Mouse (Mus musculus) MEL (cell line): ENCODE data around the gene Lyplal1. TPM values are rescaled to one million over a fixed set of nuclear protein-coding genes. Genes with fewer than 3 reads are reported as not detected.

Source experiments
- DNase-seq: peaks from one replicate; pipeline ENCODE4 v3.0.0; 2011; ENCODE audit warnings: low read depth, low spot score
- H3K27ac ChIP-seq: 2 replicates; pipeline ENCODE4 v1.5.1; 2012; ENCODE audit warnings: low read depth, mild to moderate bottlenecking, control low read depth, low read length, moderate library complexity; ENCODE audit not compliant: control insufficient read depth
- H3K27me3 ChIP-seq, 2 experiments: fragments of 150-350 bp in 1 of 2; sonication (generic) in 1 of 2; 2 replicates each; pipeline ENCODE4 v1.6.1; 2012; ENCODE audit warnings: low read length in 2 of 2, mild to moderate bottlenecking in 2 of 2, improper control_type of control experiment in 1 of 2, moderate library complexity in 1 of 2; ENCODE audit not compliant: insufficient read depth in 2 of 2, control insufficient read depth in 1 of 2
- H3K36me3 ChIP-seq, 2 experiments: 2 replicates each; pipeline ENCODE4 v1.6.1; 2012 to 2014; ENCODE audit warnings: low read length in 2 of 2, improper control_type of control experiment in 1 of 2, inconsistent platforms in 1 of 2, mild to moderate bottlenecking in 1 of 2; ENCODE audit not compliant: insufficient read depth in 2 of 2, control insufficient read depth in 1 of 2
- H3K4me1 ChIP-seq, 2 experiments: fragments of 150-350 bp in 1 of 2; sonication (generic) in 1 of 2; 2 replicates each; pipeline ENCODE4 v1.6.1; 2012; ENCODE audit warnings: low read length in 2 of 2, improper control_type of control experiment in 1 of 2, mild to moderate bottlenecking in 1 of 2; ENCODE audit not compliant: insufficient read depth in 2 of 2, control insufficient read depth in 1 of 2
- H3K4me3 ChIP-seq, 2 experiments: fragments of 150-350 bp in 1 of 2; sonication (generic) in 1 of 2; 2 replicates each; pipeline ENCODE4 v1.5.1; 2012; ENCODE audit warnings: low read depth in 2 of 2, low read length in 2 of 2, mild to moderate bottlenecking in 2 of 2, moderate library complexity in 2 of 2, control low read depth in 1 of 2, improper control_type of control experiment in 1 of 2; ENCODE audit not compliant: control insufficient read depth in 1 of 2, insufficient read depth in 1 of 2
- H3K79me2 ChIP-seq: 2 replicates; pipeline ENCODE4 v1.6.1; 2012; ENCODE audit warnings: mild to moderate bottlenecking, low read length, moderate library complexity; ENCODE audit not compliant: control insufficient read depth, poor library complexity, insufficient read depth
- H3K9ac ChIP-seq: 2 replicates; pipeline ENCODE4 v1.6.1; 2012; ENCODE audit warnings: low read depth, mild to moderate bottlenecking, control low read depth, low read length, moderate library complexity; ENCODE audit not compliant: control insufficient read depth, poor library complexity, severe bottlenecking
- H3K9me3 ChIP-seq: fragments of 150-350 bp; sonication (generic); replicated peaks from 2 replicates; pipeline ENCODE4 v1.6.1; 2012; ENCODE audit warnings: mild to moderate bottlenecking, low read length, improper control_type of control experiment, moderate library complexity; ENCODE audit not compliant: insufficient read depth
- BHLHE40 ChIP-seq: IDR thresholded peaks from 2 replicates; pipeline ENCODE4 v1.6.1; 2012; ENCODE audit warnings: low read depth, mild to moderate bottlenecking, inconsistent platforms, low read length, improper control_type of control experiment, borderline replicate concordance
- CHD1 ChIP-seq: IDR thresholded peaks from 2 replicates; pipeline ENCODE4 v1.6.1; 2012; ENCODE audit warnings: low read depth, mild to moderate bottlenecking, inconsistent platforms, low read length, improper control_type of control experiment
- CTCF ChIP-seq, 3 experiments: IDR thresholded peaks in 2 of 3; conservative IDR thresholded peaks in 1 of 3; 2 replicates each; pipeline ENCODE4 v1.5.1; 2011 to 2012; ENCODE audit warnings: low read length in 3 of 3, low read depth in 2 of 3, mild to moderate bottlenecking in 2 of 3, improper control_type of control experiment in 1 of 3, inconsistent platforms in 1 of 3, mixed read lengths in 1 of 3, moderate library complexity in 1 of 3; ENCODE audit not compliant: control insufficient read depth in 1 of 3, insufficient read depth in 1 of 3, poor library complexity in 1 of 3, severe bottlenecking in 1 of 3
- E2F4 ChIP-seq: IDR thresholded peaks from 2 replicates; pipeline ENCODE4 v1.6.1; 2011; ENCODE audit warnings: low read depth, low read length, improper control_type of control experiment, borderline replicate concordance
- ETS1 ChIP-seq: IDR thresholded peaks from 2 replicates; pipeline ENCODE4 v1.6.1; 2012; ENCODE audit warnings: low read depth, mild to moderate bottlenecking, inconsistent platforms, low read length, improper control_type of control experiment, moderate library complexity
- GABPA ChIP-seq: IDR thresholded peaks from 2 replicates; pipeline ENCODE4 v1.6.1; 2012; ENCODE audit warnings: low read depth, mild to moderate bottlenecking, inconsistent platforms, low read length, improper control_type of control experiment, moderate library complexity
- GATA1 ChIP-seq: IDR thresholded peaks from 2 replicates; pipeline ENCODE4 v1.6.1; 2011; ENCODE audit warnings: low read depth, low read length, improper control_type of control experiment
- JUND ChIP-seq: IDR thresholded peaks from 2 replicates; pipeline ENCODE4 v1.6.1; 2011; ENCODE audit warnings: low read depth, mild to moderate bottlenecking, improper control_type of control experiment, low read length
- KAT2A ChIP-seq: conservative IDR thresholded peaks from 2 replicates; pipeline ENCODE4 v1.6.1; 2012; ENCODE audit warnings: low read depth, low read length, improper control_type of control experiment, inconsistent platforms
- MAX ChIP-seq: IDR thresholded peaks from 2 replicates; pipeline ENCODE4 v1.6.1; 2011; ENCODE audit warnings: low read length, improper control_type of control experiment
- MAZ ChIP-seq: IDR thresholded peaks from 2 replicates; pipeline ENCODE4 v1.6.1; 2012; ENCODE audit warnings: low read depth, mild to moderate bottlenecking, inconsistent platforms, low read length, improper control_type of control experiment
- NRF1 ChIP-seq: IDR thresholded peaks from 2 replicates; pipeline ENCODE4 v1.6.1; 2014; ENCODE audit warnings: low read depth, mild to moderate bottlenecking, inconsistent platforms, low read length, improper control_type of control experiment, moderate library complexity; ENCODE audit not compliant: poor library complexity, insufficient read depth, severe bottlenecking
- POLR2A ChIP-seq, 2 experiments: IDR thresholded peaks; 2 replicates each; pipeline ENCODE4 v1.6.1; 2011 to 2012; ENCODE audit warnings: low read length in 2 of 2, mild to moderate bottlenecking in 2 of 2, control low read depth in 1 of 2, improper control_type of control experiment in 1 of 2, low read depth in 1 of 2, moderate library complexity in 1 of 2; ENCODE audit not compliant: control insufficient read depth in 1 of 2, insufficient read depth in 1 of 2, poor library complexity in 1 of 2
- POLR2AphosphoS2 ChIP-seq: IDR thresholded peaks from 2 replicates; pipeline ENCODE4 v1.6.1; 2011; ENCODE audit warnings: low read length, improper control_type of control experiment
- RAD21 ChIP-seq: IDR thresholded peaks from 2 replicates; pipeline ENCODE4 v1.6.1; 2011; ENCODE audit warnings: mild to moderate bottlenecking, low read depth, low read length, improper control_type of control experiment
- SIN3A ChIP-seq: IDR thresholded peaks from 2 replicates; pipeline ENCODE4 v1.6.1; 2012; ENCODE audit warnings: low read length, improper control_type of control experiment, inconsistent platforms
- TAL1 ChIP-seq: IDR thresholded peaks from 2 replicates; pipeline ENCODE4 v1.6.1; 2012; ENCODE audit warnings: mild to moderate bottlenecking, inconsistent platforms, low read length, moderate library complexity, mixed read lengths
- TBP ChIP-seq: IDR thresholded peaks from 2 replicates; pipeline ENCODE4 v1.8.0; 2011; ENCODE audit warnings: low read depth, low read length, improper control_type of control experiment
- UBTF ChIP-seq: IDR thresholded peaks from 2 replicates; pipeline ENCODE4 v1.6.1; 2012; ENCODE audit warnings: low read depth, mild to moderate bottlenecking, inconsistent platforms, low read length, improper control_type of control experiment, moderate library complexity, borderline replicate concordance; ENCODE audit not compliant: insufficient read depth
- USF1 ChIP-seq: IDR thresholded peaks from 2 replicates; pipeline ENCODE4 v1.6.1; 2014; ENCODE audit warnings: low read depth, mild to moderate bottlenecking, inconsistent platforms, low read length, improper control_type of control experiment, moderate library complexity
- USF2 ChIP-seq, 2 experiments: IDR thresholded peaks; 2 replicates each; pipeline ENCODE4 v1.6.1; 2011 to 2012; ENCODE audit warnings: improper control_type of control experiment in 2 of 2, low read length in 2 of 2, borderline replicate concordance in 1 of 2, inconsistent platforms in 1 of 2, low read depth in 1 of 2, mild to moderate bottlenecking in 1 of 2; ENCODE audit not compliant: insufficient read depth in 1 of 2
- ZC3H11A ChIP-seq: IDR thresholded peaks from 2 replicates; pipeline ENCODE4 v1.6.1; 2012; ENCODE audit warnings: low read depth, mild to moderate bottlenecking, inconsistent platforms, low read length, improper control_type of control experiment
- ZKSCAN1 ChIP-seq: IDR thresholded peaks from 2 replicates; pipeline ENCODE4 v1.6.1; 2012; ENCODE audit warnings: low read depth, mild to moderate bottlenecking, inconsistent platforms, low read length, improper control_type of control experiment, moderate library complexity
- ZNF384 ChIP-seq: IDR thresholded peaks from 2 replicates; pipeline ENCODE4 v1.6.1; 2012; ENCODE audit warnings: low read depth, mild to moderate bottlenecking, inconsistent platforms, low read length, improper control_type of control experiment
- polyA plus RNA-seq, 2 experiments: library from polyadenylated mRNA; stranded (reverse) in 1 of 2; unstranded in 1 of 2; fragments of >175 nt in 1 of 2; fragments of >200 nt in 1 of 2; gene quantifications; 2 replicates each; pipeline versions ENCODE4 v1.2.1 to v1.2.4; 2012; ENCODE audit warnings: low replicate concordance in 2 of 2, low read depth in 1 of 2; ENCODE audit not compliant: insufficient read length in 2 of 2, insufficient read depth in 1 of 2, missing spikeins in 1 of 2
- total RNA-seq: library from RNA; depleted of rRNA; stranded (reverse); fragments of 300-350 nt; gene quantifications from 2 replicates; pipeline ENCODE4 v1.2.3, GENCODE M21; 2012

The Lyplal1 gene
- total and polyA plus RNA-seq, 3 experiments, result not detected

DNA sequence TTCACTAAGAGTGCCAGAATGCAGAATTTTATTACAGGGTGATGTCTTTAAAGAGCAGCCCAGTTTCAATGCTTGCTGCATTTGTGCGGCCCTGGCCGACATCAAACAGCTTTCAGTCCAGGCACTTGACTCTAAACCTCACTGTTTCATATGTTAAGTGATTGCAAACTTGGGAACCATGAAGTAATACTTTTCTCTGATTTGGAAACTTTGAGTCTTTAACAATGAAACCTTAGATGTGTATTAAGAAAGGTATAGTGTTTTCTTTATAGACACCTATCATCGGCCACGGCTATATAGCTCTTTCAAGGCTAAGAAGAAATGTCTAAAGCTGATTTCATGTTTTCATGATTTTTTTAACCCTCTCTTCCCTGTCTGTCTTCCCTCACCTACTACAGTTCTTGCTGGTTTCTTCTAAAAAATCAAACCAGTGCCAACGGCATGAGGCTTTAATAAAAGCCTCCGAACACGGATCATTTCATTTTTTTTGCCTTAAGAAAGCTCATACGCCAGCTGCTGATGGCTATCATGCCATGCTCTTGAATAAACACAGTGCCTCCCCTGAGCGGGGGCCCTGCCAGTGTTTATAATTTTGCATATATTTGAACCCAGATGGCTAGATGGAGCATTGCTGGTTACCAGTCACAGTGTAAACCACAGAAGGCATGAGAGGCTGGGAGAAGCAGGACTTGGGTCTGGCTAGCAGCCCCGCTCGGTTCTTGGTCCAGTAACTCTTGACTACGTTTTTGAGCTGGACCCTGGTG is 63.6 kb downstream of the Lyplal1 start:
- Histone ChIP-seq H3K36me3 (no peaks in the 10 kb centered on the region), H3K79me2 (no peaks in the 10 kb centered on the region), H3K27me3 (no peaks in the 10 kb centered on the region), H3K9me3 (no peaks in the 10 kb centered on the region), H3K9ac (no peak overlapping the region), H3K4me3 (no peak overlapping the region), H3K4me1 (no peaks in the 10 kb centered on the region), H3K27ac (no peak overlapping the region)
- no peak for TF ChIP-seq JUND
- TF ChIP-seq POLR2A (IDR thresholded peaks at IDR 0.05; ENCODE audit: control insufficient read depth in 1 of 2, insufficient read depth in 1 of 2, low read depth in 1 of 2, low read length in 2 of 2, poor library complexity in 1 of 2), result no peak
- TF ChIP-seq TBP, result no peak
- TF ChIP-seq ZKSCAN1, result no peak
- no peak for TF ChIP-seq MAZ
- no peak for TF ChIP-seq NRF1
- no peak for TF ChIP-seq E2F4
- TF ChIP-seq USF1, result no peak
- no peak for TF ChIP-seq CTCF (IDR thresholded peaks at IDR 0.05 in 2 of 3, conservative IDR thresholded peaks at IDR 0.05 in 1 of 3; ENCODE audit: control insufficient read depth in 1 of 3, insufficient read depth in 1 of 3, low read depth in 2 of 3, low read length in 3 of 3, poor library complexity in 1 of 3, severe bottlenecking in 1 of 3)
- no peak for DNase-seq

DNA sequence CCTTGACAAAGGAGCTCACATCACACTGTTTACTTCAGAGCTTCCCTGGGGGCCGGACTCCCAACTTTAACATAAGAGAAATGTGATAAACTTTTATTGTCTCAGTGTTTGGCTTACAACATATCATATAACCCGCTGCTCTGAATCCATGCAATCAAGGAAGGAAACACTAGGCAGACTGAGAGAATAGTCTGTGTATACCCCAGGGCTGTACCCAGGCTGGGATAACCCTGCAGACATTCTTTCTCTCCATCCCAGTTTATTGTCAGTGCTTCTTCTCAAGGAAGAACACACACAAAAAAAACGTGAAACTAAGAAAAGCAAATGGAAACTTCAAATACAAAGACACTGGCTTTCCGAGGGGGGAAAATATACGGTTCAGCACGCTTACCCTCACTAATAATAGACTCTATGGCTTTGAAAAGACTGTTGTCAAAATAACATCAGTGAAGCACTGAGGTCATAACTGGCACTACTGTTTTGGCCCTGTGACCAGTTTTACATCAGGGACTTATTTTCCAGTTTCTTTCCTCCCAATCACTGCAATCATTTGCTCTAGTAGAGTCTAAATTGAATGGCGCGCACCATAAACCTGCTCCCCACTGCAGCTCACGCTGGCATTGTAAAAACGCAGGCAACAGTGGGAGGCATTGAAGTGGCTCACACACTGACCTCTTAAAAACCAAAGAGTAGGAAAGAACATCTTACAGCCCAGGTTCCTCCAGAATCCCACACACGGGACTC is 73.2 kb downstream of the Lyplal1 start:
- Histone ChIP-seq H3K4me1 (no peaks in the 10 kb centered on the region), H3K9ac (no peak overlapping the region), H3K27ac (no peak overlapping the region), H3K4me3 (no peak overlapping the region), H3K27me3 (no peaks in the 10 kb centered on the region), H3K9me3 (no peaks in the 10 kb centered on the region), H3K36me3 (no peaks in the 10 kb centered on the region), H3K79me2 (no peaks in the 10 kb centered on the region)
- no peak for DNase-seq
- no peak for TF ChIP-seq SIN3A
- TF ChIP-seq MAX, result no peak
- no peak for TF ChIP-seq USF2 (IDR thresholded peaks at IDR 0.05; ENCODE audit: borderline replicate concordance in 1 of 2, insufficient read depth in 1 of 2, low read depth in 1 of 2, low read length in 2 of 2)
- TF ChIP-seq ETS1, result no peak
- no peak for TF ChIP-seq CTCF (IDR thresholded peaks at IDR 0.05 in 2 of 3, conservative IDR thresholded peaks at IDR 0.05 in 1 of 3; ENCODE audit: control insufficient read depth in 1 of 3, insufficient read depth in 1 of 3, low read depth in 2 of 3, low read length in 3 of 3, poor library complexity in 1 of 3, severe bottlenecking in 1 of 3)
- no peak for TF ChIP-seq POLR2AphosphoS2
- no peak for TF ChIP-seq CHD1
- no peak for TF ChIP-seq BHLHE40
- TF ChIP-seq ZNF384, result no peak
- no peak for TF ChIP-seq NRF1
- no peak for TF ChIP-seq POLR2A (IDR thresholded peaks at IDR 0.05; ENCODE audit: control insufficient read depth in 1 of 2, insufficient read depth in 1 of 2, low read depth in 1 of 2, low read length in 2 of 2, poor library complexity in 1 of 2)
- no peak for TF ChIP-seq E2F4
- TF ChIP-seq GABPA, result no peak
- TF ChIP-seq KAT2A, result no peak
- no peak for TF ChIP-seq ZKSCAN1
- no peak for TF ChIP-seq UBTF
- TF ChIP-seq RAD21, result no peak
- TF ChIP-seq ZC3H11A, result no peak
- no peak for TF ChIP-seq TAL1
- TF ChIP-seq GATA1, result no peak
